Mouse (Mus musculus) hindbrain, embryonic 13.5 days (tissue): ENCODE results near the gene Prrc2c. TPM values are rescaled to one million over a fixed set of nuclear protein-coding genes. Genes with fewer than 3 reads are reported as not detected.
A peak's percentile ranks its signal among the peaks of the same experiment; 100 is the strongest.
"Not testable (repeated sequence)": the region's sequence is repeated elsewhere in the genome, so short reads cannot be mapped to it uniquely, and the experiment has no call there.

Source experiments
- ATAC-seq: fragments of 200-750 bp; cut with Nextera tagmentation; 2 replicates; pipeline ENCODE4 v1.8.0; 2017; ENCODE audit warnings: moderate TSS enrichment; ENCODE audit not compliant: low FRiP score
- H3K27ac ChIP-seq: fragments of 300-500 bp; sonication (generic); 2 replicates; pipeline ENCODE4 v1.5.1; 2015; ENCODE audit warnings: inconsistent platforms, mild to moderate bottlenecking, moderate library complexity
- H3K27me3 ChIP-seq: fragments of 300-500 bp; sonication (generic); 2 replicates; pipeline ENCODE4 v1.6.1; 2015; ENCODE audit warnings: mild to moderate bottlenecking, inconsistent platforms
- H3K36me3 ChIP-seq: fragments of 300-500 bp; sonication (generic); 2 replicates; pipeline ENCODE4 v1.6.1; 2015; ENCODE audit warnings: mild to moderate bottlenecking, inconsistent platforms
- H3K4me1 ChIP-seq: fragments of 300-500 bp; sonication (generic); replicated peaks from 2 replicates; pipeline ENCODE4 v1.6.1; 2015; ENCODE audit warnings: inconsistent platforms
- H3K4me2 ChIP-seq: fragments of 300-500 bp; sonication (generic); 2 replicates; pipeline ENCODE4 v1.6.1; 2015; ENCODE audit warnings: inconsistent platforms, mild to moderate bottlenecking, moderate library complexity
- H3K4me3 ChIP-seq: fragments of 300-500 bp; sonication (generic); 2 replicates; pipeline ENCODE4 v1.5.1; 2015; ENCODE audit warnings: mild to moderate bottlenecking, inconsistent platforms
- H3K9ac ChIP-seq: fragments of 300-500 bp; sonication (generic); 2 replicates; pipeline ENCODE4 v1.6.1; 2015; ENCODE audit warnings: mild to moderate bottlenecking, inconsistent platforms
- H3K9me3 ChIP-seq: fragments of 300-500 bp; sonication (generic); 2 replicates; pipeline ENCODE4 v1.6.1; 2016; ENCODE audit warnings: inconsistent platforms
- WGBS: fragments of 180-500 bp; shearing (Covaris S2); methylation state at CpG from one replicate; pipeline ENCODE4 v1.1.7; 2015; 5-methylcytosine and 5-hydroxymethylcytosine counted together
- polyA plus RNA-seq: library from polyadenylated mRNA; unstranded; fragments of >200 nt; fragmentation: Nextera tagmentation; extraction: Ambion mirVana; gene quantifications from 2 replicates; pipeline ENCODE4 v1.2.1, GENCODE M21; 2015

Prrc2c gene
- 165 and 170 TPM in 2 replicates for polyA plus RNA-seq

- Histone ChIP-seq H3K36me3 (no peaks in the 10 kb centered on the region), H3K4me1 (peaks cover 34% of the 10 kb centered on the region), H3K4me3 (peak within 1 kb of the TSS; percentile 98), H3K4me2 (peak within 1 kb of the TSS; percentile 87), H3K9me3 (no peaks in the 10 kb centered on the region), H3K9ac (peak within 1 kb of the TSS; percentile 99), H3K27me3 (no peaks in the 10 kb centered on the region), H3K27ac (peak within 1 kb of the TSS; percentile 99)
- WGBS = under 1% methylated on average over 36 of the region's 36 CpGs
- ATAC-seq = peak; percentile 97
These were observed at the start of gene Prrc2c for GRCm38 (mm10) chr1:162740401-162740835. Gene Prrc2c, minus strand, starts transcription at chr1:162740556.

- WGBS = 79% methylated on average over 4 of the region's 4 CpGs
- H3K9me3 ChIP-seq = no peaks in the 10 kb centered on the region
- H3K27me3 ChIP-seq = no peaks in the 10 kb centered on the region
- H3K4me1 ChIP-seq = no peaks in the 10 kb centered on the region
- H3K36me3 ChIP-seq = no peaks in the 10 kb centered on the region
- no peak overlapping the region for H3K4me2 ChIP-seq
- no peak overlapping the region for H3K27ac ChIP-seq
- no peak for ATAC-seq
- H3K9ac ChIP-seq = no peak overlapping the region
- no peak overlapping the region for H3K4me3 ChIP-seq
These were observed 44.9 kb upstream of the Prrc2c start for GRCm38 (mm10) chr1:162785222-162785621.

DNA sequence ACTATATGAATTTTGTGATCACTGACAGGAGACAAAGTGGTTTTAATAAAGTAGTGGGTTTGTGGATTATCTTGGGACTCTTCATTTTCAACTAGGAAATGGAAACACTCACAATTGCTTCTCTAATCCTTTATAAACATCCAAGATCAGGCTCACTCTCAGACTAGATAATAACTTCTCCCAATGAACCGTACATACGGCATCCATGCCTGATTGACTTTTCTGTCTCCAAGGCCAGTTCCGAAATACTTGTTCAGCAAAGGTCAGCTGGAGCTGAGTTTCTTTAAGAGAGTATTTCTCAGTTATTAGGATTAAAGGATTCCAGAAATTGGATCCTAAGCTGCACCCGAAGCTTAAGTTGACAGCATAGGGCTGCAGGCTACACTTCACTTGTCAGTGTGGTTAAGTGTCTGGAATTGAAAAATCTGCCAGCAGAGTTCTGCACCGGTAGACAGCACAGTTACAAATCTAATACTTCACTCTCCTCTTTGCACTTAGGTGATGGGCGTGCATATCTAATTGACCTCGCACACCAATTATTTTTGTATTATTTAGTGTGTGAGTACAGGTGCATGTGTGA lies 43.4 kb upstream of the Prrc2c start:
- ATAC-seq = no peak
- no peaks in the 10 kb centered on the region for H3K36me3 ChIP-seq
- H3K4me3 ChIP-seq = no peak overlapping the region
- H3K9me3 ChIP-seq = no peaks in the 10 kb centered on the region
- no peaks in the 10 kb centered on the region for H3K4me1 ChIP-seq
- H3K27ac ChIP-seq = no peak overlapping the region
- H3K9ac ChIP-seq = no peak overlapping the region
- WGBS = 86% methylated on average over 7 of the region's 7 CpGs
- no peak overlapping the region for H3K4me2 ChIP-seq
- no peaks in the 10 kb centered on the region for H3K27me3 ChIP-seq

- ATAC-seq, H3K9ac ChIP-seq, H3K4me2 ChIP-seq, H3K36me3 ChIP-seq, H3K4me1 ChIP-seq, H3K27ac ChIP-seq, H3K27me3 ChIP-seq, H3K9me3 ChIP-seq, H3K4me3 ChIP-seq: not testable (repeated sequence)
- WGBS = 95% methylated on average over 2 of the region's 2 CpGs
These were observed 40.7 kb upstream of the Prrc2c start for GRCm38 (mm10) chr1:162781035-162781434.

DNA sequence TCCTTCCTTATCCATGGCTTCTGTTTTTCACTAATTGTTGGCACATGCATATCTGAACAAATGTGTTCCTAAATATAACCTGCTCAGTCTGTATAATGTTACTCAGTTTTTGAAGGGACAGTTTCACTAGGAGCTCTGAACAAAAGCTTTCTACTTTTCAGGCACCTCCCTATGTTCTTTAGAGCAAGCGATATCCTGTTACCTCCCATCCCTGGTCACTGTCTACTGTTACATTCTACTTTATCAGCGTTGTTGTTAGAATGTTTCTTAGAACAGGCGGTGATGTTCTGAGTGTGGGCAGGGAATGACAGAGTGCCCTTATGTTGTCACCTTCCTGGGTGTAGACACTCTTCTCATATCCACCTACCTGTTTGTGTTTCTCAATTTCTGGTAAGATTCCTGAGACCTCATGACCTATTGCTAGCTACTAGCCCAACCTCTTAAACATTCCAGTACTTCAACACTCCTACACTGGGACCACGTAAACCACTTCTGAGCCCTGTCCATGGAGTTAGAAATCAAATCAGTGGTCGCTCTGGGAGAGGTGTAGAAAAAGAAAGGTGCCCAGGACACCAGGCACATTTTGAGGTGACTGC lies 37.7 kb upstream of the Prrc2c start:
- 95% methylated on average over 5 of the region's 5 CpGs for WGBS
- H3K9me3 ChIP-seq = no peaks in the 10 kb centered on the region
- no peak overlapping the region for H3K27ac ChIP-seq
- no peaks in the 10 kb centered on the region for H3K36me3 ChIP-seq
- no peak overlapping the region for H3K4me2 ChIP-seq
- H3K9ac ChIP-seq = no peak overlapping the region
- no peaks in the 10 kb centered on the region for H3K27me3 ChIP-seq
- no peaks in the 10 kb centered on the region for H3K4me1 ChIP-seq
- no peak for ATAC-seq
- no peak overlapping the region for H3K4me3 ChIP-seq

- no peak overlapping the region for H3K9ac ChIP-seq
- ATAC-seq = peak; percentile 54; the same call in 1 of the 2 replicates
- H3K9me3 ChIP-seq = no peaks in the 10 kb centered on the region
- H3K4me2 ChIP-seq = no peak overlapping the region
- WGBS = 45% methylated on average over 4 of the region's 4 CpGs
- no peak overlapping the region for H3K27ac ChIP-seq
- H3K4me3 ChIP-seq = no peak overlapping the region
- H3K4me1 ChIP-seq = no peaks in the 10 kb centered on the region
- H3K27me3 ChIP-seq = no peaks in the 10 kb centered on the region
- H3K36me3 ChIP-seq = no peaks in the 10 kb centered on the region
These were observed 33.3 kb upstream of the Prrc2c start for GRCm38 (mm10) chr1:162773661-162774060.

GRCm38 (mm10) chr1:162771617-162772360 lies 31.4 kb upstream of the Prrc2c start:
- Histone ChIP-seq H3K27ac (no peak overlapping the region), H3K4me3 (no peak overlapping the region), H3K27me3 (no peaks in the 10 kb centered on the region), H3K9ac (no peak overlapping the region), H3K36me3 (no peaks in the 10 kb centered on the region), H3K9me3 (no peaks in the 10 kb centered on the region), H3K4me1 (no peaks in the 10 kb centered on the region), H3K4me2 (no peak overlapping the region)
- 51% methylated on average over 4 of the region's 4 CpGs for WGBS
- ATAC-seq = no peak

GRCm38 (mm10) chr1:162752009-162752408 lies 11.7 kb upstream of the Prrc2c start:
- Histone ChIP-seq H3K36me3 (no peaks in the 10 kb centered on the region), H3K4me1 (no peaks in the 10 kb centered on the region), H3K27ac (no peak overlapping the region), H3K4me2 (no peak overlapping the region), H3K4me3 (no peak overlapping the region), H3K9ac (no peak overlapping the region), H3K9me3 (no peaks in the 10 kb centered on the region), H3K27me3 (no peaks in the 10 kb centered on the region)
- WGBS = 89% methylated on average over 6 of the region's 6 CpGs
- ATAC-seq = no peak

DNA sequence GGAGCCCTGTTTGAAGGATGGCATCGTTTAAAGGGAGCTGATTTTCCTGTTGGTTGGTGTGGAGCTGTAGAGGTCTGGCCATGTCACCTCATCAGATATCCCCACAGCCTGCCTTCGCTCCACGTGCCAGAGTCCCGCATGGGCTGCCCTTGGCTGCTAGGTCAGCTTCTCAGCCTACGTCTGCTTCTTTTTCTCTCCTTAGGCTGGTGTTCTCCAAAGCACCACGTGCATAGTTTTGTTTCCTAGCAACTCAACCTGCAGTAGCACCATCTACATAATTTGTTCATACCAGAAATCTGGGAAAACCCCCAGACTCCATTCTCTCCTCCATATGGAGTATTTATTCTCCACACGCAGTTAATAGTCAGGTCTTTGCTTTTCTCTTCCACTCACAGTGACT lies 9.3 kb upstream of the Prrc2c start:
- H3K27ac ChIP-seq = no peak overlapping the region
- no peak for ATAC-seq
- no peak overlapping the region for H3K4me2 ChIP-seq
- H3K36me3 ChIP-seq = no peaks in the 10 kb centered on the region
- H3K4me3 ChIP-seq = no peak overlapping the region
- H3K4me1 ChIP-seq = no peaks in the 10 kb centered on the region
- no peak overlapping the region for H3K9ac ChIP-seq
- H3K9me3 ChIP-seq = no peaks in the 10 kb centered on the region
- H3K27me3 ChIP-seq = no peaks in the 10 kb centered on the region
- WGBS = 67% methylated on average over 7 of the region's 7 CpGs

- no peaks in the 10 kb centered on the region for H3K36me3 ChIP-seq
- no peaks in the 10 kb centered on the region for H3K4me1 ChIP-seq
- no peak for ATAC-seq
- no peaks in the 10 kb centered on the region for H3K9me3 ChIP-seq
- no peak overlapping the region for H3K9ac ChIP-seq
- no peak overlapping the region for H3K27ac ChIP-seq
- H3K27me3 ChIP-seq = no peaks in the 10 kb centered on the region
- no peak overlapping the region for H3K4me2 ChIP-seq
- WGBS = 90% methylated on average over 5 of the region's 5 CpGs
- H3K4me3 ChIP-seq = no peak overlapping the region
These were observed 8.4 kb upstream of the Prrc2c start for GRCm38 (mm10) chr1:162748761-162749160.

GRCm38 (mm10) chr1:162739831-162740394 lies 443 bp downstream of the Prrc2c start:
- Histone ChIP-seq H3K36me3 (no peaks in the 10 kb centered on the region), H3K4me2 (peak overlapping the region; percentile 87), H3K4me1 (peaks cover 34% of the 10 kb centered on the region), H3K27ac (peak overlapping the region; percentile 99), H3K27me3 (no peaks in the 10 kb centered on the region), H3K9ac (peak overlapping the region; percentile 99), H3K9me3 (no peaks in the 10 kb centered on the region), H3K4me3 (peak overlapping the region; percentile 98)
- ATAC-seq = peak; percentile 92
- WGBS = under 1% methylated on average over 52 of the region's 58 CpGs

DNA sequence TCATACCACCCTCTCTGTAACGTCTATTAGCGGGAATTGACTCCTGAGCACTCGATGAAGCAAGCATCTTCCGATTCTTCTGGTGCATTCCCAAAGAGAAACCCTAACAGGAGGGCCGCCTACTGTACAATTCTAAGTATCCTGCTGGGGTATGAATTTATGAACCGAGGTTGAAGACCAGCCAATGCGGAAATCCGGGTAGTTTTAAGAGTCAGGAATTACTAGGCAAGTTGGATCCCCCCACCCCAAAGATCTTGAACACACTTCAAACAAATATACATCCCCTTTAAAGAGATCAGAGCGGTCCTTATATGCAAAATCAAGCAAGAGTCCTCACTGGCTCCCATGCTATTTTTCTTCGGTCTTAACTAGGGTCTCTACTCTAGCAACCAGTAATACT lies 950 bp downstream of the Prrc2c start:
- no peaks in the 10 kb centered on the region for H3K9me3 ChIP-seq
- peak overlapping the region; percentile 98 for H3K4me3 ChIP-seq
- WGBS = 0% methylated on average over 10 of the region's 10 CpGs
- no peaks in the 10 kb centered on the region for H3K27me3 ChIP-seq
- H3K4me1 ChIP-seq = peaks cover 34% of the 10 kb centered on the region
- H3K4me2 ChIP-seq = peak overlapping the region; percentile 87
- ATAC-seq = no peak
- peak overlapping the region; percentile 99 for H3K27ac ChIP-seq
- peak overlapping the region; percentile 99 for H3K9ac ChIP-seq
- H3K36me3 ChIP-seq = no peaks in the 10 kb centered on the region
